Mouse (Mus musculus): ENCODE measurements around the gene Srd5a3. TPM values are rescaled to one million over a fixed set of nuclear protein-coding genes. Genes with fewer than 3 reads are reported as not detected.
A peak's percentile ranks its signal among the peaks of the same experiment; 100 is the strongest.

The Srd5a3 gene
- polyA plus RNA-seq, 1 experiment = 56.9 TPM

- 22% methylated on average over 7 of the region's 7 CpGs for WGBS
- H3K27ac ChIP-seq (ENCODE audit: insufficient read depth, low read depth, low read length) = no peak overlapping the region
- no peak overlapping the region for H3K4me3 ChIP-seq (ENCODE audit: insufficient read depth, low read depth, low read length)
- TF ChIP-seq POLR2A (IDR thresholded peaks at IDR 0.05; ENCODE audit: low read depth, low read length) = no peak
- TF ChIP-seq CTCF (conservative IDR thresholded peaks at IDR 0.05; ENCODE audit: insufficient read depth, insufficient read length, low read depth, low read length) = peak; percentile 58
- H3K4me1 ChIP-seq (ENCODE audit: control insufficient read depth, insufficient read depth, low read length) = no peaks in the 10 kb centered on the region
- H3K27me3 ChIP-seq (replicated peaks; ENCODE audit: control insufficient read depth, insufficient read depth, low read length) = no peaks in the 10 kb centered on the region
- H3K36me3 ChIP-seq (ENCODE audit: control insufficient read depth, insufficient read depth, low read length) = no peaks in the 10 kb centered on the region
- peak; percentile 67 for DNase-seq
These were observed 21.6 kb upstream of the Srd5a3 start for GRCm38 (mm10) chr5:76118441-76118840.

- TF ChIP-seq POLR2A (IDR thresholded peaks at IDR 0.05; ENCODE audit: low read depth, low read length) (no peak), CTCF (conservative IDR thresholded peaks at IDR 0.05; ENCODE audit: insufficient read depth, insufficient read length, low read depth, low read length) (no peak)
- Histone ChIP-seq H3K4me3 (ENCODE audit: insufficient read depth, low read depth, low read length) (no peak overlapping the region), H3K27me3 (replicated peaks; ENCODE audit: control insufficient read depth, insufficient read depth, low read length) (no peaks in the 10 kb centered on the region), H3K4me1 (ENCODE audit: control insufficient read depth, insufficient read depth, low read length) (no peaks in the 10 kb centered on the region), H3K27ac (ENCODE audit: insufficient read depth, low read depth, low read length) (no peak overlapping the region), H3K36me3 (ENCODE audit: control insufficient read depth, insufficient read depth, low read length) (no peaks in the 10 kb centered on the region)
- 55% methylated on average over 5 of the region's 5 CpGs for WGBS
- no peak for DNase-seq
These were observed 19.4 kb upstream of the Srd5a3 start for GRCm38 (mm10) chr5:76120634-76121033.

- Histone ChIP-seq H3K4me3 (ENCODE audit: insufficient read depth, low read depth, low read length) (no peak overlapping the region), H3K27me3 (replicated peaks; ENCODE audit: control insufficient read depth, insufficient read depth, low read length) (no peaks in the 10 kb centered on the region), H3K27ac (ENCODE audit: insufficient read depth, low read depth, low read length) (no peak overlapping the region), H3K36me3 (ENCODE audit: control insufficient read depth, insufficient read depth, low read length) (no peaks in the 10 kb centered on the region), H3K4me1 (ENCODE audit: control insufficient read depth, insufficient read depth, low read length) (no peaks in the 10 kb centered on the region)
- TF ChIP-seq CTCF (conservative IDR thresholded peaks at IDR 0.05; ENCODE audit: insufficient read depth, insufficient read length, low read depth, low read length) = no peak
- TF ChIP-seq POLR2A (IDR thresholded peaks at IDR 0.05; ENCODE audit: low read depth, low read length) = no peak
- no peak for DNase-seq
- WGBS = 73% methylated on average over 5 of the region's 5 CpGs
These were observed 12.3 kb upstream of the Srd5a3 start for GRCm38 (mm10) chr5:76127584-76128316.

GRCm38 (mm10) chr5:76130292-76130691 lies 9.8 kb upstream of the Srd5a3 start:
- TF ChIP-seq CTCF (conservative IDR thresholded peaks at IDR 0.05; ENCODE audit: insufficient read depth, insufficient read length, low read depth, low read length) (no peak), POLR2A (IDR thresholded peaks at IDR 0.05; ENCODE audit: low read depth, low read length) (no peak)
- no peaks in the 10 kb centered on the region for H3K36me3 ChIP-seq (ENCODE audit: control insufficient read depth, insufficient read depth, low read length)
- no peak overlapping the region for H3K4me3 ChIP-seq (ENCODE audit: insufficient read depth, low read depth, low read length)
- DNase-seq = no peak
- H3K27me3 ChIP-seq (replicated peaks; ENCODE audit: control insufficient read depth, insufficient read depth, low read length) = no peaks in the 10 kb centered on the region
- no peak overlapping the region for H3K27ac ChIP-seq (ENCODE audit: insufficient read depth, low read depth, low read length)
- no peaks in the 10 kb centered on the region for H3K4me1 ChIP-seq (ENCODE audit: control insufficient read depth, insufficient read depth, low read length)
- WGBS = 51% methylated on average over 2 of the region's 2 CpGs

- no peaks in the 10 kb centered on the region for H3K27me3 ChIP-seq (replicated peaks; ENCODE audit: control insufficient read depth, insufficient read depth, low read length)
- H3K4me3 ChIP-seq (ENCODE audit: insufficient read depth, low read depth, low read length) = no peak overlapping the region
- no peak for DNase-seq
- 87% methylated on average over 4 of the region's 4 CpGs for WGBS
- H3K36me3 ChIP-seq (ENCODE audit: control insufficient read depth, insufficient read depth, low read length) = no peaks in the 10 kb centered on the region
- no peak for TF ChIP-seq CTCF (conservative IDR thresholded peaks at IDR 0.05; ENCODE audit: insufficient read depth, insufficient read length, low read depth, low read length)
- no peak for TF ChIP-seq POLR2A (IDR thresholded peaks at IDR 0.05; ENCODE audit: low read depth, low read length)
- H3K27ac ChIP-seq (ENCODE audit: insufficient read depth, low read depth, low read length) = no peak overlapping the region
- no peaks in the 10 kb centered on the region for H3K4me1 ChIP-seq (ENCODE audit: control insufficient read depth, insufficient read depth, low read length)
These were observed 8.1 kb upstream of the Srd5a3 start for GRCm38 (mm10) chr5:76131990-76132389.

- 69% methylated on average over 1 of the region's 1 CpGs for WGBS
- peak; percentile 12 for DNase-seq
- Histone ChIP-seq H3K36me3 (ENCODE audit: control insufficient read depth, insufficient read depth, low read length) (no peaks in the 10 kb centered on the region), H3K27ac (ENCODE audit: insufficient read depth, low read depth, low read length) (no peak overlapping the region), H3K27me3 (replicated peaks; ENCODE audit: control insufficient read depth, insufficient read depth, low read length) (no peaks in the 10 kb centered on the region), H3K4me3 (ENCODE audit: insufficient read depth, low read depth, low read length) (no peak overlapping the region), H3K4me1 (ENCODE audit: control insufficient read depth, insufficient read depth, low read length) (no peaks in the 10 kb centered on the region)
- no peak for TF ChIP-seq CTCF (conservative IDR thresholded peaks at IDR 0.05; ENCODE audit: insufficient read depth, insufficient read length, low read depth, low read length)
- no peak for TF ChIP-seq POLR2A (IDR thresholded peaks at IDR 0.05; ENCODE audit: low read depth, low read length)
These were observed 4.4 kb upstream of the Srd5a3 start for GRCm38 (mm10) chr5:76135644-76136043.

GRCm38 (mm10) chr5:76136271-76136670 lies 3.8 kb upstream of the Srd5a3 start:
- no peaks in the 10 kb centered on the region for H3K4me1 ChIP-seq (ENCODE audit: control insufficient read depth, insufficient read depth, low read length)
- no peaks in the 10 kb centered on the region for H3K27me3 ChIP-seq (replicated peaks; ENCODE audit: control insufficient read depth, insufficient read depth, low read length)
- TF ChIP-seq CTCF (conservative IDR thresholded peaks at IDR 0.05; ENCODE audit: insufficient read depth, insufficient read length, low read depth, low read length) (no peak), POLR2A (IDR thresholded peaks at IDR 0.05; ENCODE audit: low read depth, low read length) (no peak)
- no peak overlapping the region for H3K4me3 ChIP-seq (ENCODE audit: insufficient read depth, low read depth, low read length)
- 99% methylated on average over 3 of the region's 3 CpGs for WGBS
- H3K27ac ChIP-seq (ENCODE audit: insufficient read depth, low read depth, low read length) = no peak overlapping the region
- DNase-seq = no peak
- no peaks in the 10 kb centered on the region for H3K36me3 ChIP-seq (ENCODE audit: control insufficient read depth, insufficient read depth, low read length)

Measured in kidney, adult 2 months (tissue).